Mouse (Mus musculus) bone marrow, adult 2 months (tissue): ENCODE data around the gene Ltc4s.

Experiments used
- CTCF ChIP-seq: fragments of 200-500 bp; IDR thresholded peaks from 2 replicates; pipeline ENCODE4 v1.5.1; 2011; ENCODE audit warnings: low read length, control low read depth; ENCODE audit not compliant: control insufficient read depth, insufficient read depth
- POLR2A ChIP-seq: fragments of 200-500 bp; IDR thresholded peaks from 2 replicates; pipeline ENCODE4 v1.6.1; 2011; ENCODE audit warnings: low read depth, mild to moderate bottlenecking, control low read depth, low read length, borderline replicate concordance; ENCODE audit not compliant: control insufficient read depth

DNA sequence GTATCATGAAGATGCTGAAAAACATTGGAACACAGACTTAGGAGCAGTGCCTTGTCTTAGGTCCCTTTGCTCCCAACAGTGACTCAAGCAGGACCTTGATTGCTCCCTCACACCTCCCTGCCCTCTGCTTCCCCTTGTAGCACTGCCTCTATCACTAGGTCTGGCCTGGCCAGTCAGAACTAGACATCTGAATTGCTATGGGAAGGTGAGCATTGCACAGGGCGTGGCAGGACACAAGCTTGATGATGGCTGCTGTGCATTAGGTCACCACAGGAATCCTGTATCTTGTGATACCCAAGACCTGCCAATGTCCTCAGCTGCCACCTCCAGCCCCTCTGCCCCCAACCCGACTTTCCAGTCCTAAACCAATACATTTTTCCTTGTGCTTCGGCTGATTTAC is 28.6 kb upstream of the Ltc4s start:
- no peak for TF ChIP-seq CTCF
- no peak for TF ChIP-seq POLR2A
